Mouse (Mus musculus) hindbrain, embryonic 14.5 days (tissue): Measurements from ENCODE around the gene Cav3. TPM values are rescaled to one million over a fixed set of nuclear protein-coding genes. Genes with fewer than 3 reads are reported as not detected.

Source experiments
- ATAC-seq: fragments of 200-750 bp; cut with Nextera tagmentation; 2 replicates; pipeline ENCODE4 v1.8.0; 2017; ENCODE audit warnings: moderate number of reproducible peaks, mild to moderate bottlenecking, moderate TSS enrichment, moderate library complexity; ENCODE audit not compliant: low FRiP score
- DNase-seq: peaks from one replicate; pipeline ENCODE4 v3.0.0-alpha.2; 2015; ENCODE audit warnings: low spot score
- H3K27ac ChIP-seq: fragments of 300-500 bp; sonication (generic); 2 replicates; pipeline ENCODE4 v1.5.1; 2014; ENCODE audit warnings: mild to moderate bottlenecking, moderate library complexity
- H3K27me3 ChIP-seq: fragments of 300-500 bp; sonication (generic); 2 replicates; pipeline ENCODE4 v1.6.1; 2014; ENCODE audit warnings: mild to moderate bottlenecking, low read length, mixed read lengths; ENCODE audit not compliant: control insufficient read depth, insufficient read depth
- H3K36me3 ChIP-seq: fragments of 300-500 bp; sonication (generic); replicated peaks from 2 replicates; pipeline ENCODE4 v1.6.1; 2014; ENCODE audit not compliant: control insufficient read depth, insufficient read depth
- H3K4me1 ChIP-seq: fragments of 300-500 bp; sonication (generic); replicated peaks from 2 replicates; pipeline ENCODE4 v1.6.1; 2014; ENCODE audit warnings: antibody characterized with exemption, low read length, mixed read lengths; ENCODE audit not compliant: control insufficient read depth, insufficient read depth
- H3K4me2 ChIP-seq: fragments of 300-500 bp; sonication (generic); replicated peaks from 2 replicates; pipeline ENCODE4 v1.6.1; 2014; ENCODE audit warnings: mild to moderate bottlenecking, moderate library complexity
- H3K4me3 ChIP-seq: fragments of 300-500 bp; sonication (generic); replicated peaks from 2 replicates; pipeline ENCODE4 v1.5.1; 2014; ENCODE audit warnings: mild to moderate bottlenecking, low read length
- H3K9ac ChIP-seq: fragments of 300-500 bp; sonication (generic); 2 replicates; pipeline ENCODE4 v1.6.1; 2014
- H3K9me3 ChIP-seq: fragments of 300-500 bp; sonication (generic); 2 replicates; pipeline ENCODE4 v1.6.1; 2016; ENCODE audit warnings: low read length; ENCODE audit not compliant: control insufficient read depth
- WGBS: fragments of 180-500 bp; shearing (Covaris S2); extraction: QIAGEN DNeasy Blood & Tissue Kit; methylation state at CpG from one replicate; pipeline ENCODE4 v1.1.7; 2014; 5-methylcytosine and 5-hydroxymethylcytosine counted together
- polyA plus RNA-seq: library from polyadenylated mRNA; unstranded; fragments of >200 nt; fragmentation: Nextera tagmentation; extraction: Ambion mirVana; gene quantifications from 2 replicates; pipeline ENCODE4 v1.2.1, GENCODE M21; 2014

Gene Cav3
- polyA plus RNA-seq, 1 experiment from 2014 or later: 0.17 TPM

GRCm38 (mm10) chr6:112466001-112466400, 6.7 kb downstream of the Cav3 start:
- Histone ChIP-seq H3K9ac (no peak overlapping the region), H3K9me3 (no peaks in the 10 kb centered on the region), H3K36me3 (no peaks in the 10 kb centered on the region), H3K4me2 (no peak overlapping the region), H3K4me1 (no peaks in the 10 kb centered on the region), H3K4me3 (no peak overlapping the region), H3K27me3 (no peaks in the 10 kb centered on the region), H3K27ac (no peak overlapping the region)
- DNase-seq (no peak), ATAC-seq (no peak)

GRCm38 (mm10) chr6:112471644-112472043, 12.3 kb downstream of the Cav3 start:
- H3K9ac ChIP-seq: no peak overlapping the region
- no peak overlapping the region for H3K4me2 ChIP-seq
- no peak for ATAC-seq
- 96% methylated on average over 4 of the region's 4 CpGs for WGBS
- H3K36me3 ChIP-seq: no peaks in the 10 kb centered on the region
- H3K9me3 ChIP-seq: no peaks in the 10 kb centered on the region
- H3K27me3 ChIP-seq: no peaks in the 10 kb centered on the region
- no peak overlapping the region for H3K4me3 ChIP-seq
- H3K27ac ChIP-seq: no peak overlapping the region
- no peak for DNase-seq
- H3K4me1 ChIP-seq: no peaks in the 10 kb centered on the region

- H3K9ac ChIP-seq: no peak overlapping the region
- H3K4me3 ChIP-seq: no peak overlapping the region
- ATAC-seq (no peak), DNase-seq (no peak)
- no peaks in the 10 kb centered on the region for H3K4me1 ChIP-seq
- H3K4me2 ChIP-seq: no peak overlapping the region
- H3K27ac ChIP-seq: no peak overlapping the region
- 52% methylated on average over 13 of the region's 13 CpGs for WGBS
- H3K9me3 ChIP-seq: no peaks in the 10 kb centered on the region
- no peaks in the 10 kb centered on the region for H3K36me3 ChIP-seq
- 0 out of 2 replicates have a peak, but pooled peaks cover 6% of the 10 kb centered on the region for H3K27me3 ChIP-seq
Observed at GRCm38 (mm10) chr6:112479861-112480260, 20.6 kb downstream of the Cav3 start.

- Histone ChIP-seq H3K9ac (no peak overlapping the region), H3K4me3 (no peak overlapping the region), H3K36me3 (no peaks in the 10 kb centered on the region), H3K27ac (no peak overlapping the region), H3K9me3 (no peaks in the 10 kb centered on the region), H3K4me2 (no peak overlapping the region), H3K4me1 (peaks cover 5% of the 10 kb centered on the region; the same call in 1 of the 2 replicates), H3K27me3 (peaks cover 34% of the 10 kb centered on the region)
- ATAC-seq (no peak), DNase-seq (peak; percentile 51)
- WGBS: 4% methylated on average over 4 of the region's 4 CpGs
Observed at GRCm38 (mm10) chr6:112484316-112484715, 25.0 kb downstream of the Cav3 start.

GRCm38 (mm10) chr6:112487993-112488392, 28.7 kb downstream of the Cav3 start:
- Histone ChIP-seq H3K9ac (no peak overlapping the region), H3K4me3 (no peak overlapping the region), H3K27ac (no peak overlapping the region), H3K9me3 (no peaks in the 10 kb centered on the region), H3K36me3 (no peaks in the 10 kb centered on the region), H3K27me3 (peaks cover 51% of the 10 kb centered on the region), H3K4me1 (peaks cover 19% of the 10 kb centered on the region; the same call in 1 of the 2 replicates), H3K4me2 (no peak overlapping the region)
- 80% methylated on average over 5 of the region's 5 CpGs for WGBS
- ATAC-seq (no peak), DNase-seq (no peak)

- H3K9me3 ChIP-seq: no peaks in the 10 kb centered on the region
- H3K27ac ChIP-seq: no peak overlapping the region
- H3K4me2 ChIP-seq: peak overlapping the region; percentile 76
- peaks cover 51% of the 10 kb centered on the region for H3K27me3 ChIP-seq
- DNase-seq: no peak
- H3K4me1 ChIP-seq: peaks cover 19% of the 10 kb centered on the region; the same call in 1 of the 2 replicates
- no peak for ATAC-seq
- no peaks in the 10 kb centered on the region for H3K36me3 ChIP-seq
- H3K9ac ChIP-seq: peak overlapping the region; percentile 47; the same call in 1 of the 2 replicates
- 40% methylated on average over 24 of the region's 24 CpGs for WGBS
- peak overlapping the region; percentile 34 for H3K4me3 ChIP-seq
Observed at GRCm38 (mm10) chr6:112488821-112489180, 29.5 kb downstream of the Cav3 start.

GRCm38 (mm10) chr6:112489181-112489909, 30.0 kb downstream of the Cav3 start:
- peaks cover 19% of the 10 kb centered on the region; the same call in 1 of the 2 replicates for H3K4me1 ChIP-seq
- H3K27ac ChIP-seq: no peak overlapping the region
- 4% methylated on average over 72 of the region's 72 CpGs for WGBS
- H3K9ac ChIP-seq: peak overlapping the region; percentile 47; the same call in 1 of the 2 replicates
- peak overlapping the region; percentile 34 for H3K4me3 ChIP-seq
- DNase-seq: peak; percentile 64
- H3K4me2 ChIP-seq: peak overlapping the region; percentile 76
- H3K27me3 ChIP-seq: peaks cover 51% of the 10 kb centered on the region
- no peaks in the 10 kb centered on the region for H3K36me3 ChIP-seq
- ATAC-seq: peak; percentile 31
- H3K9me3 ChIP-seq: no peaks in the 10 kb centered on the region

- peak within 1 kb of the TSS; percentile 47; the same call in 1 of the 2 replicates for H3K9ac ChIP-seq
- H3K4me3 ChIP-seq: peak within 1 kb of the TSS; percentile 34
- H3K36me3 ChIP-seq: no peaks in the 10 kb centered on the region
- H3K27me3 ChIP-seq: peaks cover 51% of the 10 kb centered on the region
- H3K9me3 ChIP-seq: no peaks in the 10 kb centered on the region
- peak within 1 kb of the TSS; percentile 76 for H3K4me2 ChIP-seq
- peaks cover 19% of the 10 kb centered on the region; the same call in 1 of the 2 replicates for H3K4me1 ChIP-seq
- WGBS: 10% methylated on average over 24 of the region's 24 CpGs
- no peak within 1 kb of the TSS for H3K27ac ChIP-seq
- no peak for ATAC-seq
- no peak for DNase-seq
Observed at GRCm38 (mm10) chr6:112489910-112490559, 30.7 kb downstream of the Cav3 start, which contains the start of gene Oxtr. Oxtr (minus strand) TSS chr6:112489943.

GRCm38 (mm10) chr6:112490625-112491242, 31.4 kb downstream of the Cav3 start:
- H3K27me3 ChIP-seq: peaks cover 51% of the 10 kb centered on the region
- H3K9ac ChIP-seq: peak overlapping the region; percentile 41; the same call in 1 of the 2 replicates
- peak; percentile 84 for DNase-seq

More at GRCm38 (mm10) chr6:112490625-112491242, 31.4 kb downstream of the Cav3 start:
- Histone ChIP-seq H3K27ac (no peak overlapping the region), H3K4me3 (peak overlapping the region; percentile 34), H3K36me3 (no peaks in the 10 kb centered on the region), H3K4me1 (peaks cover 19% of the 10 kb centered on the region; the same call in 1 of the 2 replicates), H3K9me3 (no peaks in the 10 kb centered on the region), H3K4me2 (peak overlapping the region; percentile 76)
- peak; percentile 65 for ATAC-seq
- 2% methylated on average over 35 of the region's 35 CpGs for WGBS
